Mouse (Mus musculus) liver, embryonic 14.5 days (tissue): ENCODE measurements at regions not wholly inside any gene's neighbourhood (a gene's known extent, or its start where the extent isn't known, plus 50 kb on each side); places are given as distances from the start of the nearest gene placed in this dataset.
"Not testable (repeated sequence)": the region's sequence is repeated elsewhere in the genome, so short reads cannot be mapped to it uniquely, and the experiment has no call there.

ENCODE experiments used
- ATAC-seq: fragments of 200-750 bp; cut with Nextera tagmentation; 2 replicates; pipeline ENCODE4 v1.8.0; 2017; ENCODE audit warnings: moderate number of reproducible peaks, mild to moderate bottlenecking, moderate library complexity; ENCODE audit not compliant: insufficient read depth
- DNase-seq, 3 experiments: peaks; one replicate each; pipeline ENCODE4 v3.0.0-alpha.2; 2012 to 2013; ENCODE audit warnings: low read depth in 3 of 3, low spot score in 3 of 3
- H3K27ac ChIP-seq: fragments of 300-500 bp; sonication (generic); 2 replicates; pipeline ENCODE4 v1.5.1; 2014; ENCODE audit warnings: moderate library complexity, mild to moderate bottlenecking, control low read depth, inconsistent platforms
- H3K27me3 ChIP-seq: fragments of 300-500 bp; sonication (generic); 2 replicates; pipeline ENCODE4 v1.6.1; 2014; ENCODE audit warnings: mild to moderate bottlenecking, low read length, moderate library complexity; ENCODE audit not compliant: control insufficient read depth, insufficient read depth
- H3K36me3 ChIP-seq: fragments of 300-500 bp; sonication (generic); replicated peaks from 2 replicates; pipeline ENCODE4 v1.6.1; 2014; ENCODE audit warnings: low read depth; ENCODE audit not compliant: control insufficient read depth, insufficient read depth
- H3K4me1 ChIP-seq, 2 experiments: fragments of 200-500 bp in 1 of 2; fragments of 300-500 bp in 1 of 2; sonication (generic) in 1 of 2; replicated peaks; 2 replicates each; pipeline ENCODE4 v1.6.1; 2012 to 2014; ENCODE audit warnings: antibody characterized with exemption in 1 of 2, inconsistent platforms in 1 of 2, low read length in 1 of 2; ENCODE audit not compliant: control insufficient read depth in 2 of 2, insufficient read depth in 2 of 2
- H3K4me2 ChIP-seq: fragments of 300-500 bp; sonication (generic); 2 replicates; pipeline ENCODE4 v1.6.1; 2014; ENCODE audit warnings: low read depth, mild to moderate bottlenecking, control low read depth, moderate library complexity
- H3K4me3 ChIP-seq, 2 experiments: fragments of 200-500 bp in 1 of 2; fragments of 300-500 bp in 1 of 2; sonication (generic) in 1 of 2; 2 replicates each; pipeline ENCODE4 v1.5.1; 2012 to 2014; ENCODE audit warnings: low read depth in 2 of 2, low read length in 2 of 2, mild to moderate bottlenecking in 2 of 2, control low read depth in 1 of 2, inconsistent platforms in 1 of 2, moderate library complexity in 1 of 2; ENCODE audit not compliant: insufficient read depth in 1 of 2
- H3K9ac ChIP-seq: fragments of 300-500 bp; sonication (generic); replicated peaks from 2 replicates; pipeline ENCODE4 v1.6.1; 2014; ENCODE audit warnings: mild to moderate bottlenecking, control low read depth, moderate library complexity
- H3K9me3 ChIP-seq: fragments of 300-500 bp; sonication (generic); 2 replicates; pipeline ENCODE4 v1.6.1; 2016; ENCODE audit warnings: low read length, mixed read lengths; ENCODE audit not compliant: control insufficient read depth
- CTCF ChIP-seq: IDR thresholded peaks from 2 replicates; pipeline ENCODE4 v1.5.1; 2016; ENCODE audit warnings: antibody characterized with exemption, low read depth, control low read depth
- EP300 ChIP-seq: IDR thresholded peaks from 2 replicates; pipeline ENCODE4 v1.6.1; 2016; ENCODE audit warnings: antibody characterized with exemption, low read depth
- WGBS: fragments of 180-500 bp; shearing (Covaris S2); extraction: QIAGEN DNeasy Blood & Tissue Kit; methylation state at CpG from one replicate; pipeline ENCODE4 v1.1.7; 2014; ENCODE audit not compliant: insufficient replicate concordance; 5-methylcytosine and 5-hydroxymethylcytosine counted together

DNA sequence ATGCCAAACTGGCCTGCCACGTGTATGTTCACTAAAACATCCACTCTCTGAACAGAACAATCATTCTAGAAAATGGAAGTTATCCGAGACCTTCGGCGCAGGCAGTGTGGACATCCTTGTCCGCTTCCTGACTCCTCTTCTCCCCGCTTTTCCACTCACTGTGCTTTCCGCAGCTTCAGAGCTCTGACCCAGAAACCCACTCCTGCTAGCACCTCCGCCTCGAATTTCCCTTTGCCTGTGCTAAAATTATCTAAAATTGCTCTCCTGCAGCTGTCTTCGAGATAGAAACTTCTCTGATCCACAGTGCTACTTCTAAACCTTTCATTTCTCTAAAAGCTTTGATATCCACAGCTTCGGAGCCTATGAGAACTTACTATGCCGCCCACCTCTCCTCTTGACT is 322.1 kb upstream of the B3galt2 start:
- DNase-seq (no peak), ATAC-seq (no peak)
- Histone ChIP-seq H3K4me1 (no peaks in the 10 kb centered on the region), H3K4me3 (no peak overlapping the region), H3K36me3 (no peaks in the 10 kb centered on the region), H3K27ac (no peak overlapping the region), H3K9me3 (no peaks in the 10 kb centered on the region), H3K9ac (no peak overlapping the region), H3K4me2 (no peak overlapping the region), H3K27me3 (no peaks in the 10 kb centered on the region)
- TF ChIP-seq EP300: no peak
- no peak for TF ChIP-seq CTCF
- 73% methylated on average over 12 of the region's 12 CpGs for WGBS

DNA sequence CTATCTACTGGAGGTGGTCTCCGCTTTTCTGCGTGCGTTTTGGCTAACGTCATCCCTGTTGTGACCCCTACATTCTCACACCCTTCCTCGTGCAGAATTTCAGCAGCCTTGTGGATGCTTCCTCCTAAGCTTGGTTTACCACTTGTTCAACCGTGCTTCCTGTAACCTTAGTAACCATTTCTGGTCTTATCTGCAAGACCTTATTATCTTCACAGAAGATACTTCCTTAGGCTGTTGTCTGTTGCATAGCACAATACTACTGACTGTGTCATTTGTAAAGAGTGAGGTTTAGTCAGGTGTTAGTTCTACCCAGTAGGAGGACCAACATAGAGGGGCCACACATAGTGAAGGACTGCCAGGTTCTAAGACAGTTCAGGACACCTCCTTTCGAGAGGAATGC is 320.9 kb upstream of the B3galt2 start:
- Histone ChIP-seq H3K9me3 (no peaks in the 10 kb centered on the region), H3K9ac (no peak overlapping the region), H3K36me3 (no peaks in the 10 kb centered on the region), H3K4me1 (no peaks in the 10 kb centered on the region), H3K4me2 (no peak overlapping the region), H3K27ac (no peak overlapping the region), H3K4me3 (no peak overlapping the region), H3K27me3 (no peaks in the 10 kb centered on the region)
- 30% methylated on average over 7 of the region's 7 CpGs for WGBS
- ATAC-seq (no peak), DNase-seq (no peak)
- TF ChIP-seq CTCF: no peak
- no peak for TF ChIP-seq EP300

DNA sequence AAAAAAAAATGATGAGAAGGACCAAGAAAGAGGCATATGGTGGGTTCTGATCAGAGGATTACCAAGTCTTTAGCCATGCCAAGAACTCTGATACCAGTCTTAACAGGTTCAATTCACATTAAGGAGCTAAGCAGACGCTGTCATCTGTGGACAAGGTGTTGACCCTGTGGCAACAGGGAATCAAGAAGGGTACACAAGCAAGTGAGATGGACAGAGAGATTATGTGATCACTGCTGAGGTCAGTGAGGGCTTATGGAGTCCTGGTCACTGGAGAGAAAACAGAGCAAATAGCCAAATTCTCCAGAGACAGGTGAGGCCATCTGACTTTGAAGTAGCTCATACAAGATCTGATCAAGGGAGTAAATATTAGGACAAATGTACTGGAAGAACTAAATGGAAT is 289.1 kb upstream of the B3galt2 start:
- DNase-seq (no peak), ATAC-seq (no peak)
- no peaks in the 10 kb centered on the region for H3K36me3 ChIP-seq
- TF ChIP-seq CTCF (no peak), EP300 (no peak)
- WGBS: 59% methylated on average over 1 of the region's 1 CpGs
- H3K27me3 ChIP-seq: no peaks in the 10 kb centered on the region
- H3K4me3 ChIP-seq: no peak overlapping the region
- no peaks in the 10 kb centered on the region for H3K4me1 ChIP-seq
- H3K9ac ChIP-seq: no peak overlapping the region
- H3K4me2 ChIP-seq: no peak overlapping the region
- H3K9me3 ChIP-seq: no peaks in the 10 kb centered on the region
- no peak overlapping the region for H3K27ac ChIP-seq

DNA sequence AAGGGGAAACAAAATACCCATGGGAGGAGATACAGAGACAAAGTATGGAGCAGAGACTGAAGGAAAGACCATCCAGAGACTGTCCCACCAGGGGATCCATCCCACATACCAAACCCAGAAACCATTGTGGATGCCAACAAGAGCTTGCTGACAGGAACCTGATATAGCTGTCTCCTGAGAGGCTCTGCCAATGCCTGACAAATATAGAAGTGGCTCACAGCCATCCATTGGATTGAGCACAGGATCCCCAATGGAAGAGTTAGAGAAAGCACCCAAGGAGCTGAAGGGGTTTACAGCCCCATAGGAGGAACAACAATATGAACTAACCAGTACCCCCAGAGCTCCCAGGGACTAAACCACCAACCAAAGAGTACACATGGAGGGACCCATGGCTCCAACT is 280.2 kb upstream of the B3galt2 start:
- H3K4me1 ChIP-seq, H3K4me3 ChIP-seq, H3K27ac ChIP-seq, DNase-seq, H3K36me3 ChIP-seq, ATAC-seq, H3K27me3 ChIP-seq, H3K9me3 ChIP-seq, H3K9ac ChIP-seq, H3K4me2 ChIP-seq: not testable (repeated sequence)

DNA sequence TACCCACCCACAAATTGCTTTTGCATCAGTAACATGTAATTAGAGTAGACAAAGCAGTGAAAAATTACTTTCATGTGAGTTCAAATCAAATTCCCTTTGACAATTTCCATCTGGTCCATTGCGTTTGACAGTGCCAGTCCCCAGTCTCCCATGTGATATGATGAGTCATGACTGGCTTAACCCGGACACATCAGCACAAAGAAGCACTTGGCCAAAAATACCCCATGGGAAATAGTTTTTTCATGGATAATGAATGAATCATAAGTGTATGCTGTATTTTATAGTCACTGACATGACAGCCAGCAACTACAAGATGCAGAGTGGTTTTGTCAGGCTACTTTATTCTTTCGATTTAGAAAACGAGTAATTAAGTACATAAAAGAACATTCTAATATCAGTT is 248.6 kb upstream of the B3galt2 start:
- TF ChIP-seq EP300 (no peak), CTCF (no peak)
- H3K4me2 ChIP-seq: no peak overlapping the region
- no peak overlapping the region for H3K9ac ChIP-seq
- H3K36me3 ChIP-seq: no peaks in the 10 kb centered on the region
- H3K9me3 ChIP-seq: no peaks in the 10 kb centered on the region
- H3K27me3 ChIP-seq: no peaks in the 10 kb centered on the region
- no peak overlapping the region for H3K27ac ChIP-seq
- H3K4me3 ChIP-seq: no peak overlapping the region
- no peak for DNase-seq
- 56% methylated on average over 4 of the region's 4 CpGs for WGBS
- H3K4me1 ChIP-seq: no peaks in the 10 kb centered on the region
- ATAC-seq: no peak
